In the genomic region with DNA sequence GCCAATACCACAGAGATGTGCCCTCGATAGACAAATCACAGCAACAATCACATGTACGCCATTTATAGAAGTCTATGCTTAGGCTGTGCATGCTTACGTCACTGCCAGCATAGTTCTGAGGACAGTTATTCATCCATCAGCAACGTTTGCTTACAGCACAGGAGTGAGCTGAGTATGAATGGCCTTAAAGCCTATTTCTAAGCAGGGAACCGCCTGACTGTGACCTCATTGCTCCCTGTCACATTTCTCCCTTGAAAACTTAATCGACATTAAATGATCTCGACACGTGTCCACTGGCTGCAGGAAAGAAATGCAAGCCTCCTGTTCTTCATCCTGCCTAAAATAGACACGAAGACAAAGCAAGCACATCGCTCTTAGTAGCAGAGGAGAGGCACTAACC, we compare ENCODE assay signal across 20 mouse cellular contexts. TPM values are rescaled to one million over a fixed set of nuclear protein-coding genes. Genes with fewer than 3 reads are reported as not detected.
DNase-seq lines count a peak whose midpoint lies in the region; ATAC-seq and TF ChIP-seq lines count a peak whose summit lies in the region.
"Had no signal": no experiment of that assay in that cellular context is flagged by ENCODE, and none has a peak within 500 bp of the region (broad histone marks: within the 10 kb centered on the region; RNA-seq: fewer than 3 reads in every experiment).

No protein-coding gene starts in this region.

- DNase-seq in embryonic facial prominence, embryonic 10.5 days (ENCODE audit: low spot score): no peak
- DNase-seq in heart, postnatal 25 days (ENCODE audit: low spot score): no peak
- no peak for DNase-seq in lung, postnatal 0 days (ENCODE audit: low spot score)
- no peak for DNase-seq in stomach, postnatal 0 days (ENCODE audit: low spot score)
- DNase-seq in cerebellum, adult 9-11 months: no peak
- DNase-seq: adrenal gland, postnatal 36 days; cerebellum, postnatal 10 days; embryo, embryonic 11 days; gastrocnemius, postnatal 14 days; kidney, adult 2 months; lung, adult 2 months; thymus, postnatal 25 days had no signal

- H3K27ac ChIP-seq in embryonic facial prominence, embryonic 13.5 days: 0 out of 2 replicates have a peak overlapping the region, but pooled peaks have one; percentile 11
- H3K27ac ChIP-seq in embryonic facial prominence, embryonic 10.5 days (replicated peaks): no peak overlapping the region
- peak overlapping the region; percentile 52 for H3K27ac ChIP-seq in heart, embryonic 15.5 days
- peak overlapping the region; percentile 26; the same call in 1 of the 2 replicates for H3K27ac ChIP-seq in lung, embryonic 15.5 days
- no peak overlapping the region for H3K27ac ChIP-seq in lung, postnatal 0 days (ENCODE audit: low read length)
- H3K27ac ChIP-seq in stomach, postnatal 0 days (replicated peaks): no peak overlapping the region
- H3K27ac ChIP-seq: hindbrain, embryonic 13.5 days; limb, embryonic 15.5 days; neural tube, embryonic 15.5 days had no signal

- WGBS in embryonic facial prominence, embryonic 13.5 days: 74% methylated on average over 10 of the region's 10 CpGs
- 75% methylated on average over 10 of the region's 10 CpGs for WGBS in embryonic facial prominence, embryonic 10.5 days
- WGBS in heart, embryonic 15.5 days: 29% methylated on average over 10 of the region's 10 CpGs
- WGBS in lung, embryonic 15.5 days: 50% methylated on average over 10 of the region's 10 CpGs
- 52% methylated on average over 10 of the region's 10 CpGs for WGBS in lung, postnatal 0 days
- 52% methylated on average over 10 of the region's 10 CpGs for WGBS in stomach, postnatal 0 days

- H3K36me3 ChIP-seq in embryonic facial prominence, embryonic 13.5 days: no peaks in the 10 kb centered on the region
- H3K36me3 ChIP-seq in embryonic facial prominence, embryonic 10.5 days (replicated peaks): no peaks in the 10 kb centered on the region
- H3K36me3 ChIP-seq in heart, embryonic 15.5 days: no peaks in the 10 kb centered on the region
- H3K36me3 ChIP-seq in lung, embryonic 15.5 days: no peaks in the 10 kb centered on the region
- H3K36me3 ChIP-seq in lung, postnatal 0 days (ENCODE audit: insufficient read depth, low read length): no peaks in the 10 kb centered on the region
- H3K36me3 ChIP-seq in stomach, postnatal 0 days (ENCODE audit: control insufficient read depth, insufficient read depth, low read length): no peaks in the 10 kb centered on the region
- H3K36me3 ChIP-seq: hindbrain, embryonic 13.5 days; limb, embryonic 15.5 days; neural tube, embryonic 15.5 days had no signal

- intact Hi-C loops in heart, postnatal 25 days (cut with DNase I): loop anchor here (10.0 kb wide), 1 partner anchor 972 kb away; no protein-coding TSS in a partner anchor

- TF ChIP-seq EP300 in lung, postnatal 0 days (IDR thresholded peaks at IDR 0.05): no peak
- no peak for TF ChIP-seq EP300 in stomach, postnatal 0 days (optimal IDR thresholded peaks at IDR 0.05)

- H3K27me3 ChIP-seq in embryonic facial prominence, embryonic 13.5 days: no peaks in the 10 kb centered on the region
- no peaks in the 10 kb centered on the region for H3K27me3 ChIP-seq in embryonic facial prominence, embryonic 10.5 days (replicated peaks; ENCODE audit: low read depth, poor library complexity, severe bottlenecking)
- no peaks in the 10 kb centered on the region for H3K27me3 ChIP-seq in heart, embryonic 15.5 days
- no peaks in the 10 kb centered on the region for H3K27me3 ChIP-seq in lung, embryonic 15.5 days
- no peaks in the 10 kb centered on the region for H3K27me3 ChIP-seq in lung, postnatal 0 days (replicated peaks; ENCODE audit: insufficient read depth, low read length)
- no peaks in the 10 kb centered on the region for H3K27me3 ChIP-seq in stomach, postnatal 0 days (ENCODE audit: control insufficient read depth, insufficient read depth, low read length)
- H3K27me3 ChIP-seq: hindbrain, embryonic 13.5 days; limb, embryonic 15.5 days; neural tube, embryonic 15.5 days had no signal

- 0 out of 2 replicates have a peak, but pooled peaks have one; percentile 48 for ATAC-seq in embryonic facial prominence, embryonic 13.5 days (ENCODE audit: insufficient number of reproducible peaks, insufficient read depth, low FRiP score, low TSS enrichment, low read depth)
- ATAC-seq in heart, embryonic 15.5 days (replicated peaks; ENCODE audit: insufficient number of reproducible peaks, insufficient read depth, low FRiP score, low read depth): 0 out of 2 replicates have a peak, but pooled peaks have one; percentile 7
- no peak for ATAC-seq in lung, embryonic 15.5 days (ENCODE audit: borderline replicate concordance, extremely low read depth, low FRiP score, low TSS enrichment)
- no peak for ATAC-seq in lung, postnatal 0 days
- ATAC-seq in stomach, postnatal 0 days (ENCODE audit: low FRiP score, low TSS enrichment): 0 out of 2 replicates have a peak, but pooled peaks have one; percentile 47
- ATAC-seq: forebrain, embryonic 16.5 days had no signal

- H3K4me1 ChIP-seq in embryonic facial prominence, embryonic 13.5 days: no peaks in the 10 kb centered on the region
- 0 out of 2 replicates have a peak, but pooled peaks cover 3% of the 10 kb centered on the region for H3K4me1 ChIP-seq in embryonic facial prominence, embryonic 10.5 days
- peaks cover 18% of the 10 kb centered on the region for H3K4me1 ChIP-seq in heart, embryonic 15.5 days (replicated peaks)
- H3K4me1 ChIP-seq in lung, embryonic 15.5 days: peaks cover 19% of the 10 kb centered on the region
- H3K4me1 ChIP-seq in lung, postnatal 0 days (ENCODE audit: insufficient read depth, low read depth, low read length): peaks cover 4% of the 10 kb centered on the region; the same call in 1 of the 2 replicates
- H3K4me1 ChIP-seq in stomach, postnatal 0 days (replicated peaks; ENCODE audit: control insufficient read depth, insufficient read depth): no peaks in the 10 kb centered on the region
- H3K4me1 ChIP-seq: hindbrain, embryonic 13.5 days; limb, embryonic 15.5 days; neural tube, embryonic 15.5 days had no signal

- no peak overlapping the region for H3K4me2 ChIP-seq in embryonic facial prominence, embryonic 13.5 days
- no peak overlapping the region for H3K4me2 ChIP-seq in heart, embryonic 15.5 days
- H3K4me2 ChIP-seq in lung, embryonic 15.5 days: no peak overlapping the region
- H3K4me2 ChIP-seq in lung, postnatal 0 days (replicated peaks; ENCODE audit: low read depth, low read length): no peak overlapping the region
- H3K4me2 ChIP-seq in stomach, postnatal 0 days (replicated peaks; ENCODE audit: low read depth): no peak overlapping the region
- H3K4me2 ChIP-seq: hindbrain, embryonic 13.5 days; limb, embryonic 15.5 days; neural tube, embryonic 15.5 days had no signal

- no peak overlapping the region for H3K4me3 ChIP-seq in embryonic facial prominence, embryonic 13.5 days
- H3K4me3 ChIP-seq in embryonic facial prominence, embryonic 10.5 days: no peak overlapping the region
- H3K4me3 ChIP-seq in heart, embryonic 15.5 days: no peak overlapping the region
- H3K4me3 ChIP-seq in lung, embryonic 15.5 days: no peak overlapping the region
- H3K4me3 ChIP-seq in lung, postnatal 0 days (ENCODE audit: low read depth, low read length): no peak overlapping the region
- H3K4me3 ChIP-seq in stomach, postnatal 0 days (ENCODE audit: low read depth, low read length): no peak overlapping the region
- H3K4me3 ChIP-seq: erythroblast, embryonic 14.5 days; hindbrain, embryonic 13.5 days; limb, embryonic 15.5 days; neural tube, embryonic 15.5 days had no signal

- peaks cover 3% of the 10 kb centered on the region for H3K9me3 ChIP-seq in embryonic facial prominence, embryonic 13.5 days
- no peaks in the 10 kb centered on the region; the same call in 1 of the 2 replicates for H3K9me3 ChIP-seq in embryonic facial prominence, embryonic 10.5 days
- H3K9me3 ChIP-seq in heart, embryonic 15.5 days (replicated peaks): no peaks in the 10 kb centered on the region
- no peaks in the 10 kb centered on the region for H3K9me3 ChIP-seq in lung, embryonic 15.5 days
- no peaks in the 10 kb centered on the region for H3K9me3 ChIP-seq in lung, postnatal 0 days (ENCODE audit: low read length)
- H3K9me3 ChIP-seq in stomach, postnatal 0 days (ENCODE audit: control insufficient read depth, low read length): peaks cover 3% of the 10 kb centered on the region; the same call in 1 of the 2 replicates
- H3K9me3 ChIP-seq: limb, embryonic 15.5 days; neural tube, embryonic 15.5 days had no signal

- no peak for TF ChIP-seq CTCF in lung, postnatal 0 days (IDR thresholded peaks at IDR 0.05)
- no peak for TF ChIP-seq CTCF in stomach, postnatal 0 days (IDR thresholded peaks at IDR 0.05; ENCODE audit: low read depth)

- no peak overlapping the region for H3K9ac ChIP-seq in embryonic facial prominence, embryonic 13.5 days
- H3K9ac ChIP-seq in heart, embryonic 15.5 days: no peak overlapping the region
- H3K9ac ChIP-seq in lung, embryonic 15.5 days: no peak overlapping the region
- no peak overlapping the region for H3K9ac ChIP-seq in lung, postnatal 0 days (replicated peaks; ENCODE audit: low read depth)
- H3K9ac ChIP-seq in stomach, postnatal 0 days (ENCODE audit: low read length): no peak overlapping the region
- H3K9ac ChIP-seq: hindbrain, embryonic 13.5 days; limb, embryonic 15.5 days; neural tube, embryonic 15.5 days had no signal

RNA-seq across cellular contexts. Expression of gene Otogl, which starts 5.5 kb away (rescaled TPM):
- polyA plus RNA-seq in embryonic facial prominence, embryonic 13.5 days (2015; fragmentation: Nextera tagmentation; extraction: Ambion mirVana): 0.06 and 0.07 TPM in 2 replicates
- 0.09 and 0.10 TPM in 2 replicates for polyA plus RNA-seq in embryonic facial prominence, embryonic 10.5 days (2016; fragmentation: Nextera tagmentation; extraction: Ambion mirVana)
- 0.04 and 0.05 TPM in 2 replicates for polyA plus RNA-seq in heart, embryonic 15.5 days (2015; fragmentation: Nextera tagmentation; extraction: Ambion mirVana)
- total RNA-seq in heart, postnatal 25 days (2021): under 1 TPM; 0.03 to 0.05 TPM
- polyA plus RNA-seq in lung, embryonic 15.5 days (2015; fragmentation: Nextera tagmentation; extraction: Ambion mirVana): 0.06 and 0.10 TPM in 2 replicates
- polyA plus RNA-seq in lung, postnatal 0 days (2015; fragmentation: Nextera tagmentation; extraction: Ambion mirVana): 0.01 and 0.02 TPM in 2 replicates
- polyA plus RNA-seq in stomach, postnatal 0 days (2015; fragmentation: Nextera tagmentation; extraction: Ambion mirVana): 0.01 and 0.02 TPM in 2 replicates
- polyA plus RNA-seq: erythroblast, embryonic 14.5 days had no signal

Comparison
In these comparisons a context has a peak if more than half of its experiments do, and no peak if none do; other contexts are left out.
1. H3K27ac ChIP-seq: peak in embryonic facial prominence, embryonic 13.5 days (single experiment), heart, embryonic 15.5 days (single experiment) and lung, embryonic 15.5 days (single experiment); none in embryonic facial prominence, embryonic 10.5 days (single experiment), lung, postnatal 0 days (single experiment) and stomach, postnatal 0 days (single experiment).
2. ATAC-seq: peak in embryonic facial prominence, embryonic 13.5 days (single experiment), heart, embryonic 15.5 days (single experiment) and stomach, postnatal 0 days (single experiment); none in lung, embryonic 15.5 days (single experiment) and lung, postnatal 0 days (single experiment).